In the genomic region with DNA sequence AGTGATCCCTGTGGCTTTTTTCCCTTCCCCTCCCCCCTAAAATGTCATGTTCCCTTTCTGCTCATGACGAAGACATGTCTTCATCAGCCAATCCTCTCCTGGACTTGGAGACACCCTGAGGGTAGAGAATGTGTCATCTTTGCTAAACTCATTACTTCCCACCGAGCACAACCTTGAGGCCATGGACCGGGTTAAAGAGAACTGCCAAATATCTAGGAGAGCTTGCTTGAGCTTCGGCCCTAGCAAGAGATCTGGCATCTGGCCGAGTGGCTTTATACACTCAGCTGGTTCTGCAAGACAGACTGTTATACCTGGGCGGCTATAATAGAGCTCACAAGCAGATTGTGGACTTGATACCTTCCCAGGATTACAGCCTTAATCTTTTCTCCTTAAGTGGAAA, we compare ENCODE assay signal across 18 mouse cellular contexts.
DNase-seq lines count a peak whose midpoint lies in the region; ATAC-seq and TF ChIP-seq lines count a peak whose summit lies in the region.
"Had no signal": no experiment of that assay in that cellular context is flagged by ENCODE, and none has a peak within 500 bp of the region (broad histone marks: within the 10 kb centered on the region; RNA-seq: fewer than 3 reads in every experiment).

No protein-coding gene starts in this region.

- no peaks in the 10 kb centered on the region for H3K36me3 ChIP-seq in hindbrain, postnatal 0 days (ENCODE audit: insufficient read depth, low read length)
- no peaks in the 10 kb centered on the region for H3K36me3 ChIP-seq in hindbrain, embryonic 13.5 days
- H3K36me3 ChIP-seq in midbrain, postnatal 0 days (ENCODE audit: insufficient read depth, low read length): peaks cover 7% of the 10 kb centered on the region; the same call in 1 of the 2 replicates
- H3K36me3 ChIP-seq in midbrain, embryonic 10.5 days: no peaks in the 10 kb centered on the region
- H3K36me3 ChIP-seq: embryonic facial prominence, embryonic 12.5 days; midbrain, embryonic 13.5 days had no signal

- H3K4me2 ChIP-seq in hindbrain, postnatal 0 days (ENCODE audit: low read depth, low read length): no peak overlapping the region
- H3K4me2 ChIP-seq in hindbrain, embryonic 13.5 days: no peak overlapping the region
- no peak overlapping the region for H3K4me2 ChIP-seq in midbrain, postnatal 0 days (ENCODE audit: low read depth, low read length, poor library complexity, severe bottlenecking)
- H3K4me2 ChIP-seq: embryonic facial prominence, embryonic 12.5 days; heart, embryonic 11.5 days; midbrain, embryonic 13.5 days had no signal

- no peak overlapping the region for H3K9ac ChIP-seq in hindbrain, postnatal 0 days (replicated peaks; ENCODE audit: low read length)
- no peak overlapping the region for H3K9ac ChIP-seq in hindbrain, embryonic 13.5 days
- H3K9ac ChIP-seq in midbrain, postnatal 0 days (replicated peaks; ENCODE audit: low read length, poor library complexity, severe bottlenecking): no peak overlapping the region
- H3K9ac ChIP-seq: embryonic facial prominence, embryonic 12.5 days; midbrain, embryonic 13.5 days had no signal

- H3K27me3 ChIP-seq in hindbrain, postnatal 0 days (ENCODE audit: insufficient read depth, low read length): no peaks in the 10 kb centered on the region
- no peaks in the 10 kb centered on the region for H3K27me3 ChIP-seq in hindbrain, embryonic 13.5 days
- H3K27me3 ChIP-seq in midbrain, postnatal 0 days (ENCODE audit: insufficient read depth, low read length): no peaks in the 10 kb centered on the region
- H3K27me3 ChIP-seq in midbrain, embryonic 10.5 days (ENCODE audit: low read depth, poor library complexity, severe bottlenecking): 0 out of 2 replicates have a peak, but pooled peaks cover 9% of the 10 kb centered on the region
- H3K27me3 ChIP-seq in cerebellum, adult 2 months (ENCODE audit: control insufficient read depth, insufficient read depth, low read length): no peaks in the 10 kb centered on the region; the same call in 1 of the 2 replicates
- H3K27me3 ChIP-seq: embryonic facial prominence, embryonic 12.5 days; midbrain, embryonic 13.5 days had no signal

- DNase-seq in hindbrain, postnatal 0 days (ENCODE audit: low spot score): peak; percentile 67
- DNase-seq in midbrain, postnatal 0 days (ENCODE audit: low spot score): peak; percentile 67
- no peak for DNase-seq in midbrain, embryonic 10.5 days (ENCODE audit: low spot score)
- peak; percentile 26 to 53 for DNase-seq in cerebellum, adult 2 months
- DNase-seq in kidney, postnatal 25 days: peak; percentile 53 to 54
- DNase-seq in embryo, embryonic 9.5 days (ENCODE audit: extremely low spot score): no peak
- DNase-seq in neural tube, embryonic 10.5 days (ENCODE audit: extremely low spot score, low spot score): no peak
- DNase-seq: adrenal gland, postnatal 10 days; heart, postnatal 36 days; lung, adult 2 months; right cerebral cortex, postnatal 25 days; thymus, adult 18-20 months had no signal

- ATAC-seq in hindbrain, postnatal 0 days: peak; percentile 52; the same call in 1 of the 2 replicates
- ATAC-seq in hindbrain, embryonic 13.5 days (ENCODE audit: low FRiP score): no peak
- ATAC-seq in midbrain, postnatal 0 days (ENCODE audit: low FRiP score): no peak
- ATAC-seq: inflammation-experienced regulatory T-cells, adult 6 months; midbrain, embryonic 13.5 days had no signal

- TF ChIP-seq POLR2A in cerebellum, adult 2 months (IDR thresholded peaks at IDR 0.05; ENCODE audit: borderline replicate concordance, insufficient read depth, low read length): no peak

- WGBS in hindbrain, postnatal 0 days: 50% methylated on average over 6 of the region's 6 CpGs
- WGBS in hindbrain, embryonic 13.5 days: 70% methylated on average over 6 of the region's 6 CpGs
- 43% methylated on average over 6 of the region's 6 CpGs for WGBS in midbrain, postnatal 0 days
- 72% methylated on average over 6 of the region's 6 CpGs for WGBS in midbrain, embryonic 10.5 days
- WGBS in cerebellum, adult 2 months: 11% methylated on average over 6 of the region's 6 CpGs

- no peak overlapping the region for H3K4me3 ChIP-seq in hindbrain, postnatal 0 days (ENCODE audit: low read length)
- H3K4me3 ChIP-seq in hindbrain, embryonic 13.5 days: no peak overlapping the region
- H3K4me3 ChIP-seq in midbrain, postnatal 0 days (ENCODE audit: low read depth, low read length): no peak overlapping the region
- H3K4me3 ChIP-seq in midbrain, embryonic 10.5 days: no peak overlapping the region
- no peak overlapping the region for H3K4me3 ChIP-seq in cerebellum, adult 2 months (replicated peaks; ENCODE audit: insufficient read depth, low read depth, low read length)
- H3K4me3 ChIP-seq: embryonic facial prominence, embryonic 12.5 days; midbrain, embryonic 13.5 days had no signal

- TF ChIP-seq CTCF in hindbrain, postnatal 0 days (IDR thresholded peaks at IDR 0.05; ENCODE audit: low read depth): no peak
- TF ChIP-seq CTCF in midbrain, postnatal 0 days (IDR thresholded peaks at IDR 0.05): no peak
- no peak for TF ChIP-seq CTCF in cerebellum, adult 2 months (IDR thresholded peaks at IDR 0.05; ENCODE audit: borderline replicate concordance, insufficient read depth, low read depth, low read length)

- no peaks in the 10 kb centered on the region for H3K9me3 ChIP-seq in hindbrain, postnatal 0 days (ENCODE audit: low read length)
- no peaks in the 10 kb centered on the region for H3K9me3 ChIP-seq in hindbrain, embryonic 13.5 days
- H3K9me3 ChIP-seq in midbrain, postnatal 0 days (ENCODE audit: low read length): no peaks in the 10 kb centered on the region
- no peaks in the 10 kb centered on the region for H3K9me3 ChIP-seq in midbrain, embryonic 10.5 days (replicated peaks)
- H3K9me3 ChIP-seq: embryonic facial prominence, embryonic 12.5 days; midbrain, embryonic 13.5 days had no signal

- H3K27ac ChIP-seq in hindbrain, postnatal 0 days: no peak overlapping the region
- no peak overlapping the region for H3K27ac ChIP-seq in hindbrain, embryonic 13.5 days
- no peak overlapping the region for H3K27ac ChIP-seq in midbrain, postnatal 0 days (ENCODE audit: low read depth, low read length)
- H3K27ac ChIP-seq in midbrain, embryonic 10.5 days (replicated peaks): no peak overlapping the region
- H3K27ac ChIP-seq in cerebellum, adult 2 months (ENCODE audit: insufficient read depth, low read length): no peak overlapping the region
- H3K27ac ChIP-seq: embryonic facial prominence, embryonic 12.5 days; macrophage; midbrain, embryonic 13.5 days had no signal

- peaks cover 12% of the 10 kb centered on the region for H3K4me1 ChIP-seq in hindbrain, postnatal 0 days (ENCODE audit: insufficient read depth, low read length)
- H3K4me1 ChIP-seq in hindbrain, embryonic 13.5 days (replicated peaks): 0 out of 2 replicates have a peak, but pooled peaks cover 6% of the 10 kb centered on the region
- H3K4me1 ChIP-seq in midbrain, postnatal 0 days (ENCODE audit: insufficient read depth, low read length): no peaks in the 10 kb centered on the region
- H3K4me1 ChIP-seq in midbrain, embryonic 10.5 days: peaks cover 10% of the 10 kb centered on the region
- peaks cover 2% of the 10 kb centered on the region; the same call in 1 of the 2 replicates for H3K4me1 ChIP-seq in cerebellum, adult 2 months (ENCODE audit: control insufficient read depth, insufficient read depth, low read length)
- H3K4me1 ChIP-seq: embryonic facial prominence, embryonic 12.5 days had no signal

Comparison
In these comparisons a context has a peak if more than half of its experiments do, and no peak if none do; other contexts are left out.
1. DNase-seq: peak in hindbrain, postnatal 0 days (single experiment), midbrain, postnatal 0 days (single experiment), cerebellum, adult 2 months (2 of 2) and kidney, postnatal 25 days (2 of 2); none in midbrain, embryonic 10.5 days (single experiment), embryo, embryonic 9.5 days (single experiment) and neural tube, embryonic 10.5 days (single experiment).